Comparison of ENCODE assay signal across 1 mouse cellular context in genomic region chr5:124444208-124444607, GRCm38 (mm10).
TF ChIP-seq lines count a peak whose summit lies in the region.

No protein-coding gene starts in this region.

TF ChIP-seq in CH12.LX, 34 proteins besides CTCF, POLR2A, EP300 and RAD21 (continued from another document):
- TF ChIP-seq E2F4 (IDR thresholded peaks at IDR 0.05; ENCODE audit: insufficient replicate concordance, low read depth, low read length) (no peak), SIN3A (IDR thresholded peaks at IDR 0.05; ENCODE audit: low read length) (no peak)
